Mouse (Mus musculus): ENCODE results near the gene Lias. TPM values are rescaled to one million over a fixed set of nuclear protein-coding genes. Genes with fewer than 3 reads are reported as not detected.

Gene Lias
- 10 to 100 TPM; 33.2 to 42.5 TPM for total RNA-seq (2021)
- long read RNA-seq, experiment 1, transcript Lias-202 (11 exons, 1,668 nt) = major isoform, 28 of 41 reads
- long read RNA-seq, experiment 1, transcript Lias-201 (11 exons, 2,996 nt) = minor isoform, 5 of 41 reads
- long read RNA-seq, experiment 1, partial matches to known transcripts = 5 of 41 reads
- long read RNA-seq, experiment 1, other reads (novel, unspliced or antisense) = 3 of 41 reads
- long read RNA-seq, experiment 2, transcript Lias-202 (11 exons, 1,668 nt) = major isoform, 34 of 52 reads
- long read RNA-seq, experiment 2, transcript Lias-201 (11 exons, 2,996 nt) = minor isoform, 8 of 52 reads
- long read RNA-seq, experiment 2, partial matches to known transcripts = 6 of 52 reads
- long read RNA-seq, experiment 2, other reads (novel, unspliced or antisense) = 4 of 52 reads

DNA sequence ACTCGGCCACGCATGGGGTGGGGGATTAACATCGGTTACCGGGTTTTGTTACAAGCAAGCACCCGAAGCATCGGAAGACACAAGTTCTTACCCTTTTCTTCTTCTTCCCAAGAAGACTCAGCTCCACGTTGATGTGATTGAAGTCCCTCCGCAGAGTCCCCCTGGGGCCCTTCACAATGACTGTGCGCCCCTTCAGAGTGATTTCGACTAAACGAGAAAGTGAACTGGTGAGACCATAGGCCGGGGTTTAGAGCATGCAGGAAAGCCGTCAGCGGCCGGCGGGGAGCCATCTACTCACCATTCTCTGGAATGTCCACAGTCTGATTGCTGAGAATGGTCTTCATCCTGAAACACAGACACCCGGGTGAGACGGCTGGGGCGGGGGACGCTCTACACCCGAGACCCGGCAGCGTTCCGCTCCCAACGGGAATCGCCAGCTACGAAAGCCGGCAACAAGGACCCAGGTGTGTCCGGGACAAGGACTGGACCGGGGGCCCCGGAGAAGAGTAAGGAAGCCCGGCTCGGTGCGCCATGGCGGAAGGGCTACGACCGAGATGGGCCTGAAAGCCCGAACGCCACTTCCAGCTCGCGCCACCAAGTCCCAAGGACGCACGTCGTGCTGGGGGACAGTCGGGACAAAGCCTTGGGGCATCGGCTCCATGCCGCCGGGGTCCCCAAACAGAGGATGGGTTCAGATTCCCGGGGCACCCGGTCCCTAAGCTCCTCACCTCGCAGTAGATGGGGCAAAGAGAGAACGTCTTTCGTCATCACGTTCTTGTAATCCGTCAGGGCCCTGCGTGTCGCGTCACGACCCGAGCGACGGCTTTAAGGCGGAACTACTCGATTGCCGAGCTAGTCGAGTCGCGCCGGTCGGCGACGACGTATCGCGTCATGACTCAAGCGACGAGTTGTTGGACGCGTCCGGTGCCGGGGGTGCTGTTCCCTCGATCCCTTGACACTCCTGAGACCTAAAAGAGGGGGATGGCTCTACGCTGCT lies at the start of gene Lias, which contains the start of gene Rpl9:
Gene Lias, plus strand, starts transcription at position 850 of the 997 bp plus-strand sequence.
Gene Rpl9, minus strand, starts transcription at position 797 of the 997 bp plus-strand sequence.
- peak; percentile 99 for DNase-seq (ENCODE audit: low spot score in 2 of 2)

DNA sequence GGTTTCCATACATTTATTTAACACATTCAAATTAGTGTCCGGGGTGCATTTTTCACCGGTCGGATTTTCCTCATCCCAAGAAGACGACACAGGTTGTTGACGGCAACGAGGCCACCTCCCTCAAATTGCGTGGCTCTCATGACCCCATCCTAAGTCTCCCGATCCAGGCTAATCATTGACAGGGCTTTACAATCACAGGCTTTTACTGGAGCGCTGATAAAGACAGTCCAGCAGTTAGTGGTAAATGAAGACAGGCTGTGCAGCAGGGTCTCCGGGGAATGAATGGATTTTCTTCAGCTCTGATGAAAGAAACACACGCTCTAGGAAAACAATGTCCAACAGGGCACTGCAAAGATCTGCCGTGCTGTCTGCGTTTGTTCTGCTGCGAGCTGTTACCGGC lies 43.1 kb upstream of the Lias start, which contains the start of gene Klb:
Gene Klb, plus strand, starts transcription at position 147 of the 400 bp plus-strand sequence.
- no peak for DNase-seq (ENCODE audit: low spot score in 2 of 2)

DNA sequence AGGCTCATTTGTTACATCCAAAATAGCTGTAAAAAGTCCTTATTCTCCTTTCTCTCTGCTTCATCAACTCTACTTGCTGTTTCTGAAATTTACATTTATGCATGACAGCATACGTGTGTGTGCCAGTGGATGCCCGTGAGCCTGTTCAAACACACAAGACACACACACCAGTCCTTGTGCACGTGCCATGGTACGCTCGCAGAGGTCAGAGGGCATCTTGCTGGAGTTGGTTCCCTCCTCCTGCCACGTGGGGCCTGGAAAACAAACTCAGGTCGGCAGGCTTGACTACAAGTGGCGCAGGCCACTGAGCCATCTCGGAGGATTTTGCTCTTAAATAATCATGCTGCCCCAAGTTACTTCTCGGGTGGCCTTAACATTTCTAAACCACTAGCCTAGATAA lies 40.8 kb upstream of the Lias start:
- DNase-seq (ENCODE audit: low spot score in 2 of 2) = no peak

DNA sequence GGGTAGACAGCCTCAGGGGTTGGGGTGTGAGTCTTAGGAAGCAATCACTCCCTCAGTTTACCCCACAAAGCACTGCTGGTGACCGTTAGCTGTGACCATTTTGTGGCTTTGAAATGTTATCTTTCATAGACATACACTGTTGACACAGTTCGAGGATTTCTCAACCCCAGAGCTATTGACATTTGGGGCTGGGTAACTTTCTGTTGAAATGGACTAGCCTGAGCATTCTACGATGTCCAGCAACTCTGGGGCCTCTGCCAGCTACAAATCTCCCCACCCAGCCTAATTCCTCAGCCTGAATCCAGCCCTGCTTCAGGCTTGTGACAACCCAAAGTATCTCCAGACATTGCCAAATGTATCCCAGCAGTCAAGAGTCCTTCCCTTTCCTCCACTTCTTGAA lies 37.2 kb upstream of the Lias start:
- no peak for DNase-seq (ENCODE audit: low spot score in 2 of 2)

DNA sequence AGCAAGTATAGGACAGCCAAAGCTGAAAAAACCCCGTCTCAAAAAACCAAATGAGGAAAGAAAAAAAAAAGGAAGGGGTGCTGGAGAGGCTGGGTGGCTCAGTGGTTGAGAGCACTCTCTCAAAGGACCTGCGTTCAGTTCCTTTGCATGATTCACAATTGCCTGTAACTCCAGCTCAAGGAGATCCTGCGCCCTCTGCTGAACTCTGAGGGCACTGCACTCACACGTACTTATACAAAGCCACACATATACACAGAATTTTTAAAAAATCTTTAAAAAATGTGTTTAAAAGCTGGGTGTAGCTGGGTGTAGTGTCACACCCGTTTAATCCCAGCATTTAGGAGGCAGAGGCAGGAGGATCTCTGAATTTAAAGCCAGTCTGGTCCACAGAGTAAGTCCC lies 36.3 kb upstream of the Lias start:
- no peak for DNase-seq (ENCODE audit: low spot score in 2 of 2)

DNA sequence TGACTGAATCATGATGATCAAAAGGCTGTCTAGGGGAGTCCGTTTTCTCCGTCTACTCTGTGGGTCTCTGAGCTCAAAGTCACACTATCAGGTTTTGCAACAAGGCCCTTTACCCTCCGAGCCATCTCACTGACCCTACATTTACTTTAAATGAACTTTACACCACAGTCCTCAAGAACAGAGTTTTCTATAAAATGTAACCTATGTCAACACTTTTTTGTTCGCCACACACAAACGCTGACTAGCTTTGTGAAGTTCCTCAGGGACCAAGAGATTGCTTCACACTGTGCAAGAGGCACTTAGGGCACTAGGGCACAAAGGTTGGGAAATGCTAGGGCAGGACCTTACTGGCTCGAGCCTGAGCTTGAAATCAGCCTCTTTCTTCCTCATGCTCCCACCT lies 34.4 kb upstream of the Lias start:
- no peak for DNase-seq (ENCODE audit: low spot score in 2 of 2)

DNA sequence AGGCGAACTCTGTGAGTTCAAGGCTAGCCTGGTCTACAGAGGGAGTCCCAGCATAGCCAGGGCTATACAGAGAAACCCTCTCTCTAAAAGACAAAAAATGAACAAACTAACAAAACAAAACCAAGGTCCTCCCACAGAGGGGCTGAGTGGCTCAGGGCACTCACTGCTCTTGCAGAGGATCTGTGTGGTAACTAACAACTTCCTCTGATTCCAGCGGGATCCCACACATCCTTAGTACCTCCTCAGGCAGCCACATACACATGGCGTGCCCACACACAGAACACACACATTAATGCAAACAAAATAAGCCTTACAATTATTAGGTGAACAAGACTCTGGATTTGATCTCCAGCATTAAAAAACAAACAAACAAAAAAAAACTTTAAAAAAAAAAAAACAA lies 33.5 kb upstream of the Lias start:
- no peak for DNase-seq (ENCODE audit: low spot score in 2 of 2)

DNA sequence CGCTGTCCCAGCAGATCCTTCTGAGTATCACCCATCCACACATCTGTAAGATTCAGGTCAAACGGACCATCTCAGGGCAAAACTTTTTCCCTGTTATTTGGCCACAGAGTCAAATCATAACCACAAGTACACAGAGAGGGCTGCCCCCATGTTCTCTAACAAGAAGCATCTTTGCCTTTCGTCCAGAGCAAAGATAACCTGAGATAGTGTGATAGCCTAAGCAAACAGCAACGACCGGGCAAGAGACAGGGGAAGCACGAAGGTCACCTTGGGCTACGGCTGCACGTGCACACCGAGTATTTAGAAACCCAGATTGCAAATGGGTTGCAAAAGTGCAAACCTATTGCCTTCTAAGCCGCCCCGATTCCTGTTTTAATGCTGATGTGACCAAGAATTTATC lies 23.5 kb upstream of the Lias start:
- DNase-seq (ENCODE audit: low spot score in 2 of 2) = no peak

DNA sequence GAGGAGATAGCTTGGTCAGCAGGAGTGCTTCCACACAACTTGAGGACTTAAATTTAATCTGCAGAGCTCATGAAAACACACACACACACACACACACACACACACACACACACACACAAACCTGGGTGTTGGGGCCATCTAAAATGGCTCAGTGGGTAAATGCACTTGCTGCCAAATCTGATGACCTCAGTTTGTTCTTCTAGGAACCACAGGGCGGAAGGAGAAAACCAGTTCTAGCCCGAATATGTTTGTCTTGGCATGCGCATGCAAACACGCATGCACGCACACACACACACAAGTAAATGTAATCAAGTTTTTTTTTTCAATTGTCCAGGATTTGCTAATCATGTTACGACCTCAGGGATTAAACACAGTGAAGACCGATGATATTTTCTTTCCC lies 19.7 kb upstream of the Lias start:
- no peak for DNase-seq (ENCODE audit: low spot score in 2 of 2)

DNA sequence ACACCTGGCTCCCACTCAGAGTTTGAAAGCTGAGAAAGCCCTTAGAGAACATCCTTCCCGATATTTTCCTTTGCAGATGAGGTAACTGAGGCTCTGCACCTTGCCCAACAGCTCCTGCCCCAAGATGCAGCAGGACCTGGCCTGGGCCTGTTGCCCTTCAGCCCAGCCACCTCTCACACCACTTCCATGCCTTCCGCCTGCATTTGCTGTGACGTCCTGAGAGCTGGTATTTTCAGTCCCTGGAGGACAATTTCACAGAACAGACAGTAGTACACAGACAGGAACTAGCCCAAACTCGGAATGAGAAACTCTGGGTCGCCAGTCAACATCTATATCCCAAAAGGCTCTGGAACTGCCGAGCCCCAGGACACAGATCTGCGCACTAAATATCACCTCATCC lies 16.6 kb upstream of the Lias start:
- DNase-seq (ENCODE audit: low spot score in 2 of 2) = no peak

DNA sequence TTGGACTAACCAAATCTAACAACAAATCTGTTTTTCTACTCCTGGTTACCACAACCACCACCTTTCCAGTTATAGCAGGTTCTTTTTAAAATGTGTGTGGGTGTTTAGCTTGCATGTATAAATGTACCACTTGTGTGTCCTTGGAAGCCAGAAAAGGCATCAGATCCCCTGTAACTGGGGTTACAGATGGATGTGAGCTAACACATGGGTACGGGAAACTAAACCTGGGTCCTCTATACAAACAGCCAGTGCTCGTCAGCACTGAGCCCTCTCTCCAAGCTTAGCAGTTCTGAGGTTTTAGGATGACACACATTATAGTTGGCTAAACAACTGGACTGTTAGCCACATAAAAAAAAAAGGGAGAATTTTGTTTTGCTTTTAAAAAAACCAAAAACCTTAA lies 5.6 kb upstream of the Lias start:
- DNase-seq (ENCODE audit: low spot score in 2 of 2) = peak in 1 of 2 experiments; percentile 34

DNA sequence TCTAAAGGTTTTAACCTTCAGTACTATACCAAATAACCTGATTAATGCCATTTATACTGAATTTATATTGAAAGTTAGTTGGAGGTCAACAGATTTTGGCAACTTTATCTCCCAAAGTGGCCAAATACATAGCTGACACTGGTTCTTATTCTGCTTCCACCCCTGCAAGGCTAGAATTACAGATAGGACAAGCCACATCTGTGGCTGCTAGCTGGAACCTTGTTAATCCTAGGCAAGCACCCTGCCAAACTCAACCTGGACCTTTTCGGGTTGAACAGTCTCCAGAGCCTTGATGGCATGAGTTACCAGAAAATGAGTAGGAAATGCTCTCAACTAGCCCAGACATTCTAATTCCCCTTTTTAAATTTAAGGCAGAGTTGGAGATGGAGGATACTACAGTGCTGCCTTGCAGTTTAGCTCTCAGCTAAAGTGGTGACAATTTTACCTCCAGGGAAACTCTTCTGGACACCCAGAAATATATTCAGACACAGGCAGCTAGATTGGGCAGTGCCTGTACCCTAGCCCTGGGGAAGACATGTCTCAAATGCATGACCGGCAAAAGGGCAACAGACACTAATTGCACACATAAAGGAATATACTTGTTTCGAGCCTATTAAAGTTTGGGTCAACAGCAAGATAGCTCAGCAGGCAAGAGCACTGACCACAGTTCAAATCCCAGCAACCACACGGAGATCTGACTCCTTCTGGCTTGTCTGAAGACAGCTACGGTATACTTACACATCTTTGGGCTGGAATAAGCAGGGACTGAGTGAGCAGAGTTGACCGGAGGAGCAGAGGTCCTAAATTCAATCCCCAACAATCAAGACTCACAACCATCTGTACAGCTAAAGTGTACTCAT lies 4.1 kb upstream of the Lias start:
- DNase-seq (ENCODE audit: low spot score in 2 of 2) = no peak

DNA sequence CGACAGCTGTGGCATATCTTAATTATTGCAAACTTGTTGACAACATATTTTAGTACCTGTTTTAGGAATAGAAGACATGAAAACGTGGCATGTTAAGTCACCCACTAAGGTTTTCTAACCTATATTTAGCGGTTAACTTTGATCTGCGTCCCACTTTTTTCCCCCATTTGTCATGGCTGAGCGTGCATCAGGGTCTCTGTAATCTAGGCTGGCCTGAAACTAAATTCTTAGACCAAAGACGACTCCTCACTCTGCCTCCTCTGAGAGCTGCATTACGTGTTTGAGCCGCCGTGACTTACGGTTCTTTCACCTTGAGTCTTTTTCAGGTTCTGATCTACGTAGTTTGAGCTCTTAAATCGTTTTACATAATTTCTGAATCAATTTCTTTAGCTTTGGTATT lies 456 bp downstream of the Lias start:
- DNase-seq (ENCODE audit: low spot score in 2 of 2) = peak in 1 of 2 experiments; percentile 15

DNA sequence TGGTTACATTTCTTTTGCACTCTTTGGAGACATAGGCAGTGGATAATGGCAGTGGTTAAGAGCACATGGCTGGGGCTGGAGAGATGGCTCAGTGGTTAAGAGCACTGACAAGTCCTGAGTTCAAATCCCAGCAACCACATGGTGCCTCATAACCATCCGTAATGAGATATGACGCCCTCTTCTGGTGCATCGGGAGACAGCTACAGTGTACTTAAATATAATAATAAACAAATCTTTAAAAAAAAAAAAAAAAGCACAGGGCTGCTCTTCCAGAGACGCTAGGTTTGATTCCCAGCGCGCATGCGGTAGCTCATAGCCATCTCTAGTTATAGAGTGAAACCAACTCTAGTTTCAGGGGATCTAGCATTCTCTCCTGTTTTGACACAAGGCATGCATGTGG lies 3.1 kb downstream of the Lias start:
- DNase-seq (ENCODE audit: low spot score in 2 of 2) = no peak

DNA sequence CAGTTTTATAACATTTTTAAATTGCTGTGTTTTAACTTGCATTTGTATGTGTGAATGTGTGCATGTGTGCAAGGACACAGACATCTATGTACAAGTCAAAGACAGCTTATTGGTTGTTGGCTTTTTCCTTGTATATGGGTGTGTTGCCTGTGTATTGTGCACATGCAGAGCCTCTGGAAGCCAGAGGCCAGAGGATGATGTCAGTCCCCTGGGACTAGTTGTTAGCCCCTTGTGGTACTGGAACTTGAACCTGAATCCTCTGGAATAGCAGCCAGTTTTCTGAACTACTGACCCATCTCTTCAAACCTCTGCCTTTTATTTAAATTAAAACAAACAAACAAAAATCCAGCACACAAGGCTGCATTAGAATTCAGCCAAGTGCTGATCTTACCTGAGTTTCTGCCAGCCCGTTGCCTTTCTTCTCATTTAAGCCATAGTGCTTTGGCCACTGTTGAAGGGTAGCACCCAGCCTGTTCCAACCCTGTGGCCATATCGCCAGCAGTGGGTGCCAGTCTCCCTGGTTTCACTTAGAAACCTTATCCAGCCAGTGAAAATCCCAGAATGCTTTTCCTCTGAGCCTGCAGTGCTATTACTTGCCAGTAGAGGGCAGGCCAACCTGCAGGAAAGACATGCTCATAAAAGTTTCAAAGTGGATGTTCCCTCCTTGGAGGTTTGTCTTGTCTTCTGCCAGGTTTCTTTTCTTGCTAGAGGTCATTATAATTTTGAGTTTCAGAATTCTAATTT lies 10.1 kb downstream of the Lias start:
- DNase-seq (ENCODE audit: low spot score in 2 of 2) = peak; percentile 75 to 85

DNA sequence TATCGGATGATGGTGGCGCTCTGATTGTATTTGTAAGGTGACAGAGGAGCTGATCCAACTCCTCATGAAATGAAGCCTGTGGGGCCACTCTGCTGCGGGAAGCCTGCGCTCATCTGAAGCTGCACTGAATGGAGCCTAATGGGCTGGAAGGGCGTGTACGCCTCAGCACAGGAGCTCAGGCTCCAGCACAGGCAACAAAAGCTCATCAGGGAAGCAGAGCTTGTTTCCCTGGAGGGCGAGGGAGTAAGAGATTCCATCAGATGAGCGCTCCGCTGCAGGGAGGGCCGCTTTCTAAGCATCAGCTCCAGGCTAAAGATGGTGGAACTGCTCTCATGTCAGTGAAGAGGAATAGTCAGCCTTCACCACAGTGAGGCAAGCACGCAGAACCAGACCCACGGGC lies 16.7 kb downstream of the Lias start:
- no peak for DNase-seq (ENCODE audit: low spot score in 2 of 2)

DNA sequence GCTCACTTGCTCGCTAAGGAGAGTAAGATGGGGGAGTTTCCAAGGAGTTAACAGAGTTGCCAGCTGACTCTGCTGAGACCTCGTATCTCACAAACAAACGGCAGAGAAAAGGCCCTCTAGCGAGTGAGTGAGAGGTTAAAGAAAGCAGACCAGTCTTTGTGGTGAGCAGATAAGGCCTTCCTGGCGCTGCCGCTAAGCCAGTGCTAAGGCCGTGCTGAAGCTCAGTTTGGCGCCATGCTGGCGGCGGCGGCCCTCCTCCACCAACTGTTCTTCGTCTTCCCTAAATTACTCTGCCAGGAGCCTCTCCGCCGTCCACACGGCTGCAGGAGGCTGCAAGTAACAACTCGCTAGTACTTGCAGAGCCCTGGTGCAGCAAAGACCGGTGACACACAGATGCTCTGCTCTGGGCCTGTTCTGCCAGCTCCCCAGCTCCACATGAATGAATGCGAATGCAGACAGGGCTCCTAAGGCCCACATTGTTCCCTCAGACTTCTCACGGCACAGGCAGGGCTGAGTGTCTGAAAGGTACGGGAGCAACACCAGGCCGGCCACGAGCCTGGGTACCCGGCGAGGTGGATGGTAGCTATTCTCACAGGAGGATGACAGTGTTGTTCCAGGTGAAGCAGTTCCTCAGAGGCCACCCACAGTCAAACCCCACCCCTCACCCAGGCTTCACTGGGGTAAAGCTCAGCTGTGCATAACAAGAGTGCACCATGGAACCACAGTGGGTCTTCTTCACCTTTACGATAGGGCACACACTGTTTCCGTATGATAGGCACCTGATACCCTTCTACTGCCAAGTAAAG lies 24.6 kb downstream of the Lias start:
- no peak for DNase-seq (ENCODE audit: low spot score in 2 of 2)

DNA sequence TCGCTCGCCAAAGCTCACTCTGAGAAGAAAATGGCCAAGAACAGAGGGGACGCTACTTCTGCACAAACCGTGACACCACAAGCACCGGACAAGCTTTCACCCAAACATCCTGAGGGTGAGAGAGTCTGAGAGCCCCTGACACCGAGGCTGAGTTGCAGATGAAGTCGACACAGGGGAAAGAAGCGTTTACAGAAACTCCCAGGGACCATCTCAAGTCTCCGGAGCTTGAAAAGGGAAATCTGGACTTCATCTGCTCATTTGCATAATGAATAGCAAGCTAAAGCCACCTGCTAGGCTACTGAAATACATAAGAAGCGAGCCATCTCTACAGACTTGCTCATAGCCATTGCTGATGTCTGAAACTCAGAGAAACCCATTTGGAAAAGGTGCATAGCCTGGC lies 27.8 kb downstream of the Lias start:
- no peak for DNase-seq (ENCODE audit: low spot score in 2 of 2)

DNA sequence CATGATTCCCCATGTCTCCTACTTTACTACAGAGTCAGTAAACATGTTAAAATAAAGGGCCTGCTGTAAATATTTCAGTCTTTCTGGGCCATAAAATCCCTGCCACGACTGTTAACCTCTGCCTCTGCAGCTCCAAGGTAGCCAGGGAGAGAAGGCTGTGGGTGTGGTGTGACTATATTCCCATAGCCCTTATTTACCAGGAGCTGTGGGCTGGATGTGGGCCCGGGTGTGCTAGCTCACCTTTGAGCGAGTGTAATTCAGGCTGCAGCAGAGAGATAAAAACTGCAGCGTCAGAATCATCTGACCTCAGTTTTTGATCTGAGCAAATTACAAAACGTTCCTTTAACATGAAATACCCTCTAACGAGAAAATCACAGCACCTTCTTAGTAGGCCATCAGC lies 29.5 kb downstream of the Lias start:
- DNase-seq (ENCODE audit: low spot score in 2 of 2) = no peak
